Mouse (Mus musculus) gastrocnemius, postnatal 25 days (tissue): Measurements from ENCODE around the gene Trip11. TPM values are rescaled to one million over a fixed set of nuclear protein-coding genes. Genes with fewer than 3 reads are reported as not detected.

Experiments
- total RNA-seq, 2 experiments: library from RNA; stranded (reverse); gene quantifications; 1 replicate in 1 of 2; 2 replicates in 1 of 2; pipeline ENCODE4 v1.2.3; 2021

Trip11 gene
- total RNA-seq, 2 experiments from 2014 or later: 22.0 to 22.4 TPM

Other genes with a start within 250 kb of the Trip11 start
- gene Tc2n, start 194.7 kb downstream of the Trip11 start, total RNA-seq: under 1 TPM; 0.51 to 0.54 TPM
- 10 to 100 TPM; 17.7 to 18.9 TPM for gene Fbln5, start 94.2 kb downstream of the Trip11 start, total RNA-seq
- gene Atxn3, start 45.0 kb upstream of the Trip11 start, total RNA-seq: 1 to 10 TPM; 4.2 to 4.4 TPM
- gene Cpsf2, start 62.7 kb upstream of the Trip11 start, total RNA-seq: 1 to 10 TPM; 8.9 to 9.6 TPM
- not detected for gene Slc24a4, start 215.5 kb upstream of the Trip11 start, total RNA-seq